Mouse (Mus musculus) ES-E14 (cell line): Measurements from ENCODE around the gene Chac2.

ENCODE experiments used
- CHD2 ChIP-seq: IDR thresholded peaks from 2 replicates; pipeline ENCODE4 v1.6.1; 2014; ENCODE audit warnings: mild to moderate bottlenecking, low read depth, low read length, inconsistent platforms
- HCFC1 ChIP-seq: IDR thresholded peaks from 2 replicates; pipeline ENCODE4 v1.6.1; 2012; ENCODE audit warnings: low read length, inconsistent platforms, borderline replicate concordance; ENCODE audit not compliant: insufficient read depth
- ZC3H11A ChIP-seq: IDR thresholded peaks from 2 replicates; pipeline ENCODE4 v1.6.1; 2012; ENCODE audit warnings: low read depth, mild to moderate bottlenecking, inconsistent platforms, low read length, borderline replicate concordance
- ZNF384 ChIP-seq: IDR thresholded peaks from 2 replicates; pipeline ENCODE4 v1.6.1; 2012; ENCODE audit warnings: low read depth, low read length, inconsistent platforms

GRCm38 (mm10) chr11:30943522-30943921 is 42.6 kb downstream of the Chac2 start:
- TF ChIP-seq HCFC1, result no peak
- TF ChIP-seq ZNF384, result no peak
- no peak for TF ChIP-seq ZC3H11A
- no peak for TF ChIP-seq CHD2
